Mouse (Mus musculus): ENCODE data around the gene Pcca. TPM values are rescaled to one million over a fixed set of nuclear protein-coding genes. Genes with fewer than 3 reads are reported as not detected.

Pcca gene
- polyA plus RNA-seq, 1 experiment = 10.3 TPM

- Histone ChIP-seq H3K27me3 (ENCODE audit: control insufficient read depth, insufficient read depth, insufficient read length) (no peaks in the 10 kb centered on the region), H3K79me2 (ENCODE audit: control insufficient read depth, insufficient read depth) (no peaks in the 10 kb centered on the region)
These were observed 195.4 kb downstream of the Pcca start for GRCm38 (mm10) chr14:122729431-122730073.

GRCm38 (mm10) chr14:122730921-122731551, 196.9 kb downstream of the Pcca start:
- no peak for TF ChIP-seq FOSL1 (IDR thresholded peaks at IDR 0.05; ENCODE audit: insufficient read depth, low read length, poor library complexity, severe bottlenecking)
- no peak for TF ChIP-seq MAX (IDR thresholded peaks at IDR 0.05)
- no peak for TF ChIP-seq MYOD1 (IDR thresholded peaks at IDR 0.05; ENCODE audit: control insufficient read depth, insufficient read length, low read depth)
- no peaks in the 10 kb centered on the region for H3K27me3 ChIP-seq (ENCODE audit: control insufficient read depth, insufficient read depth, insufficient read length)

More at GRCm38 (mm10) chr14:122729431-122730073, 195.4 kb downstream of the Pcca start:
- no peaks in the 10 kb centered on the region for H3K79me3 ChIP-seq (ENCODE audit: low read depth)
- no peak for TF ChIP-seq USF1 (IDR thresholded peaks at IDR 0.05; ENCODE audit: low read depth)
- no peak for TF ChIP-seq MYOG (IDR thresholded peaks at IDR 0.05; ENCODE audit: control insufficient read depth, extremely low read depth, insufficient read length)
- no peak for TF ChIP-seq MYOD1 (IDR thresholded peaks at IDR 0.05; ENCODE audit: control insufficient read depth, insufficient read length, low read depth)
- no peak for TF ChIP-seq CEBPB (IDR thresholded peaks at IDR 0.05; ENCODE audit: low read depth)
- TF ChIP-seq CTCF (IDR thresholded peaks at IDR 0.05; ENCODE audit: control insufficient read depth, insufficient read depth, insufficient read length) = no peak
- TF ChIP-seq FOSL1 (IDR thresholded peaks at IDR 0.05; ENCODE audit: insufficient read depth, low read length, poor library complexity, severe bottlenecking) = no peak
- no peak overlapping the region for H3ac ChIP-seq (ENCODE audit: control insufficient read depth, insufficient read length, low read depth)
- no peak overlapping the region for H3K4me3 ChIP-seq (ENCODE audit: insufficient read depth, poor library complexity, severe bottlenecking)
- H3K36me3 ChIP-seq (ENCODE audit: control insufficient read depth, insufficient read depth) = no peaks in the 10 kb centered on the region

DNA sequence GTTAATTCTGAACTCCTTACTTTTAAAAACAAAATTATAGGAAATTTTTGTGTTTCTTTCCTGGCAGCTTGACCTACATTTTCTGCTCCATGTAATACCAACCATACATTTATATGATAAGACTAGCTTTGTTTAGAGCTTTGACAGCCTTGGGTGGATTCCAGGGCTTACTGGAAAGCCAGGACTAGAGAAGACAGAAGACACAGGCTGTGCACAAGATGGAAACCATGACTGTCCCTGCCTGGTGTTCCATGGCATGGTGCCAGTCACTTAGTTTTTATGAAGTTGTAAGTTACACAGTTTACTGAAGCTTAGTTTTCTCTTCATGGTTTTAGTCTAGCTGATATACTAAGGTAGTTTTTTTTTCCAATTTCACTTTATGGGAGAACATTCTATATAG, 202.7 kb downstream of the Pcca start:
- H3K79me2 ChIP-seq (ENCODE audit: control insufficient read depth, insufficient read depth) = no peaks in the 10 kb centered on the region
- no peak overlapping the region for H3ac ChIP-seq (ENCODE audit: control insufficient read depth, insufficient read length, low read depth)
- H3K4me3 ChIP-seq (ENCODE audit: insufficient read depth, poor library complexity, severe bottlenecking) = no peak overlapping the region
- H3K36me3 ChIP-seq (ENCODE audit: control insufficient read depth, insufficient read depth) = no peaks in the 10 kb centered on the region
- H3K79me3 ChIP-seq (ENCODE audit: low read depth) = no peaks in the 10 kb centered on the region
- no peaks in the 10 kb centered on the region for H3K27me3 ChIP-seq (ENCODE audit: control insufficient read depth, insufficient read depth, insufficient read length)
- no peak for TF ChIP-seq MAX (IDR thresholded peaks at IDR 0.05)
- no peak for TF ChIP-seq CEBPB (IDR thresholded peaks at IDR 0.05; ENCODE audit: low read depth)
- no peak for TF ChIP-seq FOSL1 (IDR thresholded peaks at IDR 0.05; ENCODE audit: insufficient read depth, low read length, poor library complexity, severe bottlenecking)
- no peak for TF ChIP-seq MYOD1 (IDR thresholded peaks at IDR 0.05; ENCODE audit: control insufficient read depth, insufficient read length, low read depth)
- TF ChIP-seq CTCF (IDR thresholded peaks at IDR 0.05; ENCODE audit: control insufficient read depth, insufficient read depth, insufficient read length) = no peak
- TF ChIP-seq USF1 (IDR thresholded peaks at IDR 0.05; ENCODE audit: low read depth) = no peak
- TF ChIP-seq MYOG (IDR thresholded peaks at IDR 0.05; ENCODE audit: control insufficient read depth, extremely low read depth, insufficient read length) = no peak

More at GRCm38 (mm10) chr14:122730921-122731551, 196.9 kb downstream of the Pcca start:
- H3ac ChIP-seq (ENCODE audit: control insufficient read depth, insufficient read length, low read depth) = no peak overlapping the region
- no peaks in the 10 kb centered on the region for H3K79me2 ChIP-seq (ENCODE audit: control insufficient read depth, insufficient read depth)
- H3K4me3 ChIP-seq (ENCODE audit: insufficient read depth, poor library complexity, severe bottlenecking) = no peak overlapping the region
- no peaks in the 10 kb centered on the region for H3K79me3 ChIP-seq (ENCODE audit: low read depth)
- H3K36me3 ChIP-seq (ENCODE audit: control insufficient read depth, insufficient read depth) = no peaks in the 10 kb centered on the region

- no peaks in the 10 kb centered on the region for H3K79me2 ChIP-seq (ENCODE audit: control insufficient read depth, insufficient read depth)
- H3K36me3 ChIP-seq (ENCODE audit: control insufficient read depth, insufficient read depth) = no peaks in the 10 kb centered on the region
- TF ChIP-seq FOSL1 (IDR thresholded peaks at IDR 0.05; ENCODE audit: insufficient read depth, low read length, poor library complexity, severe bottlenecking) (no peak), MYOG (IDR thresholded peaks at IDR 0.05; ENCODE audit: control insufficient read depth, extremely low read depth, insufficient read length) (no peak), MAX (IDR thresholded peaks at IDR 0.05) (no peak), MYOD1 (IDR thresholded peaks at IDR 0.05; ENCODE audit: control insufficient read depth, insufficient read length, low read depth) (no peak)
- H3ac ChIP-seq (ENCODE audit: control insufficient read depth, insufficient read length, low read depth) = no peak overlapping the region
- no peak overlapping the region for H3K4me3 ChIP-seq (ENCODE audit: insufficient read depth, poor library complexity, severe bottlenecking)
- no peaks in the 10 kb centered on the region for H3K27me3 ChIP-seq (ENCODE audit: control insufficient read depth, insufficient read depth, insufficient read length)
- H3K79me3 ChIP-seq (ENCODE audit: low read depth) = no peaks in the 10 kb centered on the region
These were observed 214.0 kb downstream of the Pcca start for GRCm38 (mm10) chr14:122747860-122748842.

- TF ChIP-seq USF1 (IDR thresholded peaks at IDR 0.05; ENCODE audit: low read depth) (no peak), MYOG (IDR thresholded peaks at IDR 0.05; ENCODE audit: control insufficient read depth, extremely low read depth, insufficient read length) (no peak), CTCF (IDR thresholded peaks at IDR 0.05; ENCODE audit: control insufficient read depth, insufficient read depth, insufficient read length) (no peak), FOSL1 (IDR thresholded peaks at IDR 0.05; ENCODE audit: insufficient read depth, low read length, poor library complexity, severe bottlenecking) (no peak), CEBPB (IDR thresholded peaks at IDR 0.05; ENCODE audit: low read depth) (no peak), MAX (IDR thresholded peaks at IDR 0.05) (no peak), MYOD1 (IDR thresholded peaks at IDR 0.05; ENCODE audit: control insufficient read depth, insufficient read length, low read depth) (no peak)
- Histone ChIP-seq H3K36me3 (ENCODE audit: control insufficient read depth, insufficient read depth) (no peaks in the 10 kb centered on the region), H3K27me3 (ENCODE audit: control insufficient read depth, insufficient read depth, insufficient read length) (no peaks in the 10 kb centered on the region), H3K79me3 (ENCODE audit: low read depth) (no peaks in the 10 kb centered on the region), H3ac (ENCODE audit: control insufficient read depth, insufficient read length, low read depth) (no peak overlapping the region), H3K4me3 (ENCODE audit: insufficient read depth, poor library complexity, severe bottlenecking) (no peak overlapping the region), H3K79me2 (ENCODE audit: control insufficient read depth, insufficient read depth) (no peaks in the 10 kb centered on the region)
These were observed 217.4 kb downstream of the Pcca start for GRCm38 (mm10) chr14:122751552-122751951.

All from C2C12 (cell line).